Mouse (Mus musculus) liver, embryonic 11.5 days (tissue): ENCODE data around the gene Cela1. TPM values are rescaled to one million over a fixed set of nuclear protein-coding genes. Genes with fewer than 3 reads are reported as not detected.
A peak's percentile ranks its signal among the peaks of the same experiment; 100 is the strongest.

Source experiments
- ATAC-seq: fragments of 200-750 bp; cut with Nextera tagmentation; replicated peaks from 2 replicates; pipeline ENCODE4 v1.8.0; 2017; ENCODE audit warnings: moderate number of reproducible peaks, mild to moderate bottlenecking, moderate TSS enrichment, moderate library complexity; ENCODE audit not compliant: low FRiP score
- DNase-seq: peaks from one replicate; pipeline ENCODE4 v3.0.0-alpha.2; 2017; ENCODE audit warnings: low spot score
- H3K27ac ChIP-seq: fragments of 300-500 bp; sonication (generic); 2 replicates; pipeline ENCODE4 v1.5.1; 2014; ENCODE audit warnings: mild to moderate bottlenecking, low read depth, low read length, control low read depth
- H3K27me3 ChIP-seq: fragments of 300-500 bp; sonication (generic); replicated peaks from 2 replicates; pipeline ENCODE4 v1.6.1; 2014; ENCODE audit warnings: low read length, mixed read lengths; ENCODE audit not compliant: control insufficient read depth, insufficient read depth
- H3K36me3 ChIP-seq: fragments of 300-500 bp; sonication (generic); 2 replicates; pipeline ENCODE4 v1.6.1; 2014; ENCODE audit warnings: mild to moderate bottlenecking, low read length, moderate library complexity, mixed read lengths; ENCODE audit not compliant: control insufficient read depth, insufficient read depth
- H3K4me1 ChIP-seq: fragments of 300-500 bp; sonication (generic); replicated peaks from 2 replicates; pipeline ENCODE4 v1.6.1; 2014; ENCODE audit warnings: low read length, mixed read lengths; ENCODE audit not compliant: control insufficient read depth, insufficient read depth
- H3K4me2 ChIP-seq: fragments of 300-500 bp; sonication (generic); 2 replicates; pipeline ENCODE4 v1.6.1; 2014; ENCODE audit warnings: mild to moderate bottlenecking, control low read depth, moderate library complexity
- H3K4me3 ChIP-seq: fragments of 300-500 bp; sonication (generic); 2 replicates; pipeline ENCODE4 v1.5.1; 2014; ENCODE audit warnings: low read depth, low read length, control low read depth
- H3K9ac ChIP-seq: fragments of 300-500 bp; sonication (generic); 2 replicates; pipeline ENCODE4 v1.6.1; 2014; ENCODE audit warnings: low read depth, low read length, control low read depth
- H3K9me3 ChIP-seq: fragments of 300-500 bp; sonication (generic); 2 replicates; pipeline ENCODE4 v1.6.1; 2016; ENCODE audit warnings: low read length, inconsistent platforms, mixed read lengths; ENCODE audit not compliant: control insufficient read depth
- WGBS: fragments of 180-500 bp; shearing (Covaris S2); extraction: QIAGEN DNeasy Blood & Tissue Kit; methylation state at CpG from one replicate; pipeline ENCODE4 v1.1.7; 2014; 5-methylcytosine and 5-hydroxymethylcytosine counted together
- polyA plus RNA-seq: library from polyadenylated mRNA; unstranded; fragments of >200 nt; fragmentation: Nextera tagmentation; extraction: Ambion mirVana; gene quantifications from 2 replicates; pipeline ENCODE4 v1.2.1, GENCODE M21; 2014

The Cela1 gene
- polyA plus RNA-seq, 1 experiment from 2014 or later, result 13.7 TPM

- Histone ChIP-seq H3K4me2 (peak overlapping the region; percentile 46), H3K4me1 (peaks cover 23% of the 10 kb centered on the region), H3K36me3 (no peaks in the 10 kb centered on the region), H3K9me3 (no peaks in the 10 kb centered on the region), H3K27me3 (no peaks in the 10 kb centered on the region), H3K9ac (no peak overlapping the region), H3K27ac (peak overlapping the region; percentile 80), H3K4me3 (no peak overlapping the region)
- ATAC-seq (no peak), DNase-seq (no peak)
- WGBS, result 59% methylated on average over 10 of the region's 10 CpGs
Measured at GRCm38 (mm10) chr15:100674566-100674965, 13.2 kb downstream of the Cela1 start.

DNA sequence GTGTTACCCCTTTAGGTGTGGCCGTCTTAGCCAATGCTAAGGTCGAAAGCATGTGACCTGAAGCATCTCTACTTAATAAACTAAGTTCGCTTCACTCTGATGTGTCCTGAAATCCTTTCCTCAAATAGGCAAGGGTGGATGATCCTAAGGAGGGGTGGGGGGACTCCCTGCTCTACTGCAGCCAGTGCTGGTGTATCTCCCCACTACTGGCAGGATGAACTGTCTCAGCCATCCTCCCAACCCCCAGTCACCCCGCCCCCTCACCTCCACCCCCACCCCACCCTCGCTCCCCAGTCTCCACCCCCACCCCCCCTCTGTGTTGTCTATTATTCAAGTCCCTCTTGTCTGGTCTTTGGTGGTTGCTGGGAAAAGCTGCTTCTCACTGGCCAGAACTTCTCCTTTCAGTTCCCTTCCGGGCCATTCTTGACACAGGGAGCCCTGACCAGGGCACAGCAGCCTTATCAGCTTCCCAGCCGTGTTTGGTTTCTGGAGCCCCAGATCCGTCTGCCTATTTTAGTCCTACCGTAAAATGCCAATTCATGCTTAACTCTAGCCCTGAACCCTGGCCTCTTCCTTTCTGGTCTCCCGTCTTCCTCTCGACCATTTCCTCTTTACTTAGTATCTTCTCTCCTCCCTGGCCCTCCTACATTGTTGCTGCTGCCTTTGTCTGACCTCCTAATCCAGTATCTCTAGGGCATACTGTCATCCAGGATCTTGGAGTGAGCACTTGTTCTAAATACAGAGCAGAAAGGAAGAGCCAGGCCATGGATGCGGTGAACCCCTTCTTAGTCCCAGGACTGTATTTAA is 13.9 kb downstream of the Cela1 start:
- Histone ChIP-seq H3K9ac (peak overlapping the region; percentile 22; the same call in 1 of the 2 replicates), H3K27ac (peak overlapping the region; percentile 80), H3K4me1 (peaks cover 27% of the 10 kb centered on the region), H3K9me3 (no peaks in the 10 kb centered on the region), H3K4me3 (no peak overlapping the region), H3K4me2 (peak overlapping the region; percentile 46), H3K27me3 (no peaks in the 10 kb centered on the region), H3K36me3 (no peaks in the 10 kb centered on the region)
- ATAC-seq (peak; percentile 79), DNase-seq (no peak)
- 15% methylated on average over 12 of the region's 12 CpGs for WGBS

DNA sequence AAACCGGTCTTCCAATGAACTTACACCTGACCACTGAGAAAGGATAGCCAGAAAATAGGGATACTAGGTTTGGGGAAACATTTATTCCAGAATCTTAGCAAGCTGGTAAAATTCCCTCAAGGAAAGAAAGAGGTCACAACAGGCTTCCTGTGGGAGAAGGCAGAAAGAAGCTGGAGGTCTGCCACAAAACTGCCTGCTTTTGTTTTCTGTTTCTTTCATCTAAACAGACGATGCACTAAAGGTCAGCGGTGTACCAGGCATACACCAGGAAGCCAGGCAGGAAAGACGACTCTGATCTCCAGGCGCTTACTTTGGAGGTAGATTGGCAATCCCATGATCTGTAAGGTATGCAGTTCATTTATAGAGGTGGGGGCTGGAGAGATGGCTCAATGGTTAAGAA is 16.9 kb downstream of the Cela1 start:
- no peak for DNase-seq
- Histone ChIP-seq H3K27me3 (no peaks in the 10 kb centered on the region), H3K4me2 (no peak overlapping the region), H3K9ac (no peak overlapping the region), H3K4me1 (peaks cover 48% of the 10 kb centered on the region), H3K27ac (no peak overlapping the region), H3K36me3 (no peaks in the 10 kb centered on the region), H3K4me3 (no peak overlapping the region), H3K9me3 (no peaks in the 10 kb centered on the region)
- WGBS, result 76% methylated on average over 5 of the region's 5 CpGs
- no peak for ATAC-seq

DNA sequence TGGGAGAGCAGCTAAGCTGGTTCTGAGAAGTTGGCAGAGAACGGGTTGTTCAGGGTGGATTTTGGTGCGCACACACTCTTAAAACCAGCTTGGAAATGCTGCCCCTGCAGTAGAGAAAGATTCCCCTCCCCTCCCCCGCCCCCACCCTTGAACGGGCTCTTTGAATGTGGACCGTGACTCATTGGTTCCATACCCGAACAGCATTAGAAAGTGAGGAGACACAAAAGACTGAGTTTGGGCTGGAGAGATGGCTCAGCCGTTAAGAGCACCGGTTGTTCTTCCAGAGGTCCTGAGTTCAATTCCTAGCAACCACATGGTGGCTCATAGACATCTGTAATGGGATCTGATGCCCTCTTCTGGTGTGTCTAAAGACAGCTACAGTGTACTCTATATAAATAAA is 17.7 kb downstream of the Cela1 start:
- no peak overlapping the region for H3K27ac ChIP-seq
- no peak for DNase-seq
- no peak overlapping the region for H3K9ac ChIP-seq
- no peak for ATAC-seq
- no peaks in the 10 kb centered on the region for H3K9me3 ChIP-seq
- H3K4me3 ChIP-seq, result no peak overlapping the region
- H3K27me3 ChIP-seq, result no peaks in the 10 kb centered on the region
- H3K36me3 ChIP-seq, result no peaks in the 10 kb centered on the region
- 74% methylated on average over 8 of the region's 8 CpGs for WGBS
- no peak overlapping the region for H3K4me2 ChIP-seq
- peaks cover 55% of the 10 kb centered on the region for H3K4me1 ChIP-seq

- Histone ChIP-seq H3K4me3 (peak within 1 kb of the TSS; percentile 63), H3K9me3 (no peaks in the 10 kb centered on the region), H3K4me1 (peaks cover 49% of the 10 kb centered on the region), H3K27ac (peak within 1 kb of the TSS; percentile 49; the same call in 1 of the 2 replicates), H3K9ac (peak within 1 kb of the TSS; percentile 74), H3K36me3 (no peaks in the 10 kb centered on the region), H3K4me2 (peak within 1 kb of the TSS; percentile 64), H3K27me3 (no peaks in the 10 kb centered on the region)
- peak; percentile 66 for ATAC-seq
- 49% methylated on average over 20 of the region's 20 CpGs for WGBS
- no peak for DNase-seq
Measured at GRCm38 (mm10) chr15:100669337-100669736, 18.4 kb downstream of the Cela1 start, which contains the start of gene Bin2. Gene Bin2, minus strand, starts transcription at chr15:100669553.

GRCm38 (mm10) chr15:100667871-100668545 is 19.7 kb downstream of the Cela1 start:
- ATAC-seq, result no peak
- no peaks in the 10 kb centered on the region for H3K27me3 ChIP-seq
- H3K27ac ChIP-seq, result peak overlapping the region; percentile 26; the same call in 1 of the 2 replicates
- H3K9me3 ChIP-seq, result no peaks in the 10 kb centered on the region
- peak overlapping the region; percentile 44; the same call in 1 of the 2 replicates for H3K9ac ChIP-seq
- no peak for DNase-seq
- H3K4me3 ChIP-seq, result peak overlapping the region; percentile 63
- no peaks in the 10 kb centered on the region for H3K36me3 ChIP-seq
- peak overlapping the region; percentile 64 for H3K4me2 ChIP-seq
- peaks cover 38% of the 10 kb centered on the region for H3K4me1 ChIP-seq
- WGBS, result 63% methylated on average over 5 of the region's 5 CpGs

- Histone ChIP-seq H3K4me3 (peak overlapping the region; percentile 63), H3K27ac (peak overlapping the region; percentile 70; the same call in 1 of the 2 replicates)
- WGBS, result 41% methylated on average over 6 of the region's 6 CpGs
Measured at GRCm38 (mm10) chr15:100667420-100667819, 20.3 kb downstream of the Cela1 start.

DNA sequence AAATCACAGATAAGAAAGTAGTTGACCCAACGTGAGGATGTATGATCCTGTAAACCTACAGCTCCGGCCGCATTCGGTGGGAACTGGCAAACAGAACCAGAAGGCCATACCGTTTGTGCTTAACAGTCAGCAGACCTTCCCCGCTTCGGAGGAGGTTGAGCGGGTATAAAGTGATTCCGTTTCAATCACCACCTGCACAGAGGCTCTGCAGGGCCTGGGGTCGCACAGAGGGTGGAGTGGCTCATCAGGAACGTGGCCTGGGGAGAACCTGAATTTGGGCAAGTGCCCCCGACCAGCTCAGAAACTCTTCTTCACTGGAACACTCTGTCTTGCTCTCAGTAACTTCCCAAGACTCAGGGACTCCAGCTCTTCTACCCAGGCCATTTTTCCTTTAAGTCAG is 20.9 kb downstream of the Cela1 start:
- peak overlapping the region; percentile 28 for H3K4me3 ChIP-seq
- no peaks in the 10 kb centered on the region for H3K27me3 ChIP-seq
- no peaks in the 10 kb centered on the region for H3K36me3 ChIP-seq
- H3K9me3 ChIP-seq, result no peaks in the 10 kb centered on the region
- H3K4me2 ChIP-seq, result peak overlapping the region; percentile 64
- peaks cover 37% of the 10 kb centered on the region for H3K4me1 ChIP-seq
- DNase-seq (no peak), ATAC-seq (no peak)
- peak overlapping the region; percentile 70 for H3K27ac ChIP-seq
- H3K9ac ChIP-seq, result no peak overlapping the region; the same call in 1 of the 2 replicates
- WGBS, result 10% methylated on average over 12 of the region's 12 CpGs

More at GRCm38 (mm10) chr15:100667420-100667819, 20.3 kb downstream of the Cela1 start:
- no peaks in the 10 kb centered on the region for H3K27me3 ChIP-seq
- no peaks in the 10 kb centered on the region for H3K36me3 ChIP-seq
- ATAC-seq (no peak), DNase-seq (no peak)
- peaks cover 37% of the 10 kb centered on the region for H3K4me1 ChIP-seq
- H3K4me2 ChIP-seq, result peak overlapping the region; percentile 64
- H3K9ac ChIP-seq, result 0 out of 2 replicates have a peak overlapping the region, but pooled peaks have one; percentile 44
- no peaks in the 10 kb centered on the region for H3K9me3 ChIP-seq
